Mouse (Mus musculus) granulocyte monocyte progenitor cell, adult 5-6 weeks (primary cell): Measurements from ENCODE around the gene P4ha3. TPM values are rescaled to one million over a fixed set of nuclear protein-coding genes. Genes with fewer than 3 reads are reported as not detected.

Experiments used
- total RNA-seq, 2 experiments: library from RNA; stranded (forward) in 1 of 2; stranded (reverse) in 1 of 2; fragments of 200-712, 200-1000 nt in 1 of 2; fragments of >200 nt in 1 of 2; fragmentation: Nextera tagmentation in 1 of 2; gene quantifications; 2 replicates each; pipeline ENCODE4 v1.2.3; 2014 to 2017

The P4ha3 gene
- total RNA-seq, 2 experiments from 2014 or later: not detected

Other genes with a start within 250 kb of the P4ha3 start
- gene Pold3, start 164.0 kb upstream of the P4ha3 start, total RNA-seq (2014; fragmentation: Nextera tagmentation): 91.8 and 97.7 TPM in 2 replicates
- 132 and 140 TPM in 2 replicates for gene Pold3, start 164.0 kb upstream of the P4ha3 start, total RNA-seq (2017)
- gene Lipt2, start 126.2 kb upstream of the P4ha3 start, total RNA-seq (2014; fragmentation: Nextera tagmentation): 4.2 and 7.2 TPM in 2 replicates
- gene Lipt2, start 126.2 kb upstream of the P4ha3 start, total RNA-seq (2017): 4.0 and 6.1 TPM in 2 replicates
- gene Kcne3, start 109.0 kb upstream of the P4ha3 start, total RNA-seq (2014; fragmentation: Nextera tagmentation): 0.88 and 2.8 TPM in 2 replicates
- 0.95 TPM in 1 of 2 replicates, not detected in the other for gene Kcne3, start 109.0 kb upstream of the P4ha3 start, total RNA-seq (2017)
- gene Pgm2l1, start 58.1 kb upstream of the P4ha3 start, total RNA-seq (2014; fragmentation: Nextera tagmentation): 7.9 and 10.8 TPM in 2 replicates
- 6.7 and 8.4 TPM in 2 replicates for gene Pgm2l1, start 58.1 kb upstream of the P4ha3 start, total RNA-seq (2017)
- 50.5 and 60.2 TPM in 2 replicates for gene C2cd3, start 86.7 kb downstream of the P4ha3 start, total RNA-seq (2014; fragmentation: Nextera tagmentation)
- gene C2cd3, start 86.7 kb downstream of the P4ha3 start, total RNA-seq (2017): 21.0 and 30.9 TPM in 2 replicates
- 24.9 and 27.0 TPM in 2 replicates for gene Ppme1, start 86.8 kb downstream of the P4ha3 start, total RNA-seq (2014; fragmentation: Nextera tagmentation)
- gene Ppme1, start 86.8 kb downstream of the P4ha3 start, total RNA-seq (2017): 42.7 and 71.7 TPM in 2 replicates
- not detected in 2 replicates for gene Ucp3, start 187.5 kb downstream of the P4ha3 start, total RNA-seq (2014; fragmentation: Nextera tagmentation)
- gene Ucp3, start 187.5 kb downstream of the P4ha3 start, total RNA-seq (2017): not detected in 2 replicates
- 413 and 551 TPM in 2 replicates for gene Ucp2, start 207.8 kb downstream of the P4ha3 start, total RNA-seq (2014; fragmentation: Nextera tagmentation)
- 97.5 and 99.2 TPM in 2 replicates for gene Ucp2, start 207.8 kb downstream of the P4ha3 start, total RNA-seq (2017)
- not detected in 2 replicates for gene Dnajb13, start 229.4 kb downstream of the P4ha3 start, total RNA-seq (2014; fragmentation: Nextera tagmentation)
- not detected in 2 replicates for gene Dnajb13, start 229.4 kb downstream of the P4ha3 start, total RNA-seq (2017)